Mouse (Mus musculus): ENCODE results near the gene Syngr3. TPM values are rescaled to one million over a fixed set of nuclear protein-coding genes. Genes with fewer than 3 reads are reported as not detected.
A peak's percentile ranks its signal among the peaks of the same experiment; 100 is the strongest.
"Not testable (repeated sequence)": the region's sequence is repeated elsewhere in the genome, so short reads cannot be mapped to it uniquely, and the experiment has no call there.

Syngr3 gene
- under 1 TPM; 0.13 to 0.15 TPM for total RNA-seq (2021)
- long read RNA-seq, experiment 1, partial matches to known transcripts: 0 of 1 reads
- long read RNA-seq, experiment 1, other reads (novel, unspliced or antisense): 0 of 1 reads
- long read RNA-seq, experiment 2: 0 reads

DNA sequence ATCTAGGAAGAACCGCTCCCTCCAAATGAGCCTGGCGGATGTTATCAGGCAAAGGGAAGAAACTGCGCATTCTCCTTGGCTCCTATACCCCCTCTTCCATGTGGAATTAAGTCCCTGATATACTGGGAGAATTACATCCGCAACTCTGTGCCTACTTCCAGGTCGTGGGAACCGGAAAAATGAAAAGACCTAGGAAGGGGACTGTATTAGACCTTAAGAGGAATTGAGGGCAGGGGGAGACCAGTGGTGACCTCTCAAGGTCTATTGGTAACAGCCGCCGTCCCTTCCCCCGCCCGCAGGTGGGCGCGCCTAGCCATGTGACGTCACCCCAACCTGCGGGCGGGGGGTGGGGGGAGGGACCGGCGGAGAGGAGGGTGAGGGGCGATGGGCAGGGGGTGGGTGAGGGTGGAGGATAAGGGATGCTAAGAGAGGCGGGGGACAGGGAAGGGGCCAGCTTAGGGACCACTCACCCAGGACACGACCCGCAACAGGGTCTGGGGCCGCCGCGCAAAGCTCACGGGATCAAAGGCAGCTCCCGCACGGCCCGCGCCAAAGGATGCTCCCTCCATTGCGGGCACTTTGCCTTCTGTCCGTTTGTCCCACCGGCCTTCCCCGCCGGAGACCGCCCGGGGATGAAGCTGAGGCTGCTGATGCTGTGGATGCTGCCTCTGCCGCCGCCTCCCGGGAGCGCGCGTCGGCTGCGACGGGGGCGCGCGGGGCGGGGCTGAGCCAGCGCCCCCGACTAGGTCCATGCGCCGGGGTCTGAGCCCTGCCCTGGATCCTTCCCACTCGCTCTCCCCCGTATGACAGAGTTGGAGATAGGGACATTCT, at the start of gene Syngr3:
Syngr3 (minus strand) TSS at position 705 of the 831 bp plus-strand sequence.
- DNase-seq (ENCODE audit: low spot score in 2 of 2): no peak

DNA sequence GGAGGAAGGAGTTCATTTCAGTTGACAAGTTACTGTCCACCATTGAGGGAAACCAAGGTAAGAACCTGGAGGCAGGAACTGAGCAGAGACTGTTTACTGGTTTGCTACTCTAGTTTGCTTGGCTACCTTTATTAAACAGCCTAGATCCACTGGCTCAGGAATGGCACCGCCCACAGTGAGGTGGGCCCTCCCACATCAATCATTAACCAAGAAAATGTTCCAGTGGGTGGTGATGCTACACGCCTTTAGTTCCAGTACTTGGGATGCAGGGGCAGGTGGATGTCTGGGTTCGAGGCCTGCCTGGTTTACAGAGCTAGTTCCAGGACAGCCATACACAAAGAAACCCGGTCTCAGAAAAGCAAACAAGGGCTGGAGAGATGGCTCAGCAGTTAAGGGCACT, 48.5 kb upstream of the Syngr3 start:
- DNase-seq (ENCODE audit: low spot score in 2 of 2): no peak

DNA sequence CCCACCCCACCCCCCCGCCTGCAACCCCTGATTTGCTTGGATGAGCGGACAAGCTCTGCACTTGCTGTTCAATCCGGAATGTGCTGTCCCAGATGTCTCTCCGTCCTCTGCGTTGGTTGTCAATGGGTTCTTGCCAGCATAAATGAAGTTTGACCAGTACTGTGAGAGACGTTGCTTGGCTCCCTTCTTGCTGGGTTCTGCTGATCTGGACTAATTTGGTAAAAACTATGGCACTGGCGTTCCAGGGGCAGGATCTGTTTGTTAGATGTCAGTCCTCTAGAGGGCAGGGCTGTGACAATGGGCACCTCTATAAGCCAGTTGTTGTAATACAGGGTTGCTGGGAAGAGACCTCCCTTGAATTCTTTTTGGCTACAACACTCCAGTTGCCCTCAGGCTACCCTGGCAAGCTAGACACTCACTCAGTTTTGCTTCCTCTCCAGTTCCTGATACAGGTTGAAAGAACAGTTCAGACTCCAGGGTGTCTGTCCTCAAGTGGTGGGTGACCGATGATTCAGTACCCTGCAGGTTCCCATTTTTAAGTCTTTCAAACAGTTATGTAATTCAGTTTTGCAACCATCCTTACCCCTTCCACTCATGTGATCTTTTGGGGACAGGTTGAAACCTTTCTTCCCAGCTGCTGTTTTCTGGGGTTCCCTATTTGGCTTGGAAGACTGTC, 47.5 kb upstream of the Syngr3 start:
- no peak for DNase-seq (ENCODE audit: low spot score in 2 of 2)

DNA sequence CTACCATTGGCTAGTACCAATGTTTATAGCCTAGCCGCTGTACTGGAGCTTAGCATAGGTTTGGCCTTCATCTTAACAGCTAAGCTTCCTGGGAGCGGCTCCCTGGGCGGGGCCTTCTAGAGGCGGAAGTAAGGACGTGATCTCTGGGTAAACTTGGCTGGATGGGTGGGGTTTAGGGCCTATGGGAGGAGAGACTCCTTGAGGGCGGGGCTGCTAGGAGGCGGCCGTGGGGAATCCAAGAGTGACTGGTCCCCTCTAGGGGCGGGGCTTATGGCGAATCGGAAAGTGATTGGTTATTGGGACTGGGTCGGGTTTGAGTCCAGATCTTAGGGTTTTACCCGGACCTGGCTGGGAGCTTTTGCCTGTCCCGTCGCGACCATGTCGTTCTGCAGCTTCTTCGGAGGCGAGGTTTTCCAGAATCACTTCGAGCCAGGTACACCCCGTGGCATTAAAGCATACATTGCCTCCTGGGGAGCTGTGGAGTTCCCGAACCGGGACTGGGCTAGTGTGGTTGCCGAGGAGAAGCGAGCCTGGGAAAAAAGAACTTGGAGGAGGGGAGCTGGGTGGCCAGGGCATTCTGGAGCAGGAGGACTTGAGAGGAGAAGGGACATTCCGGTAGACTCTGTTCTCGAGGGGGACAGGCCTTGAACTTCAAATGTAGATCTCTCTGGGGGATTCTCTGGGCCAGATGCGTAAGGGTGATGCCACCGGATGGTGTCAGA, 46.7 kb upstream of the Syngr3 start, which contains the start of gene Msrb1:
Msrb1 (plus strand) TSS at position 313 of the 722 bp plus-strand sequence.
- peak; percentile 84 to 95 for DNase-seq (ENCODE audit: low spot score in 2 of 2)

DNA sequence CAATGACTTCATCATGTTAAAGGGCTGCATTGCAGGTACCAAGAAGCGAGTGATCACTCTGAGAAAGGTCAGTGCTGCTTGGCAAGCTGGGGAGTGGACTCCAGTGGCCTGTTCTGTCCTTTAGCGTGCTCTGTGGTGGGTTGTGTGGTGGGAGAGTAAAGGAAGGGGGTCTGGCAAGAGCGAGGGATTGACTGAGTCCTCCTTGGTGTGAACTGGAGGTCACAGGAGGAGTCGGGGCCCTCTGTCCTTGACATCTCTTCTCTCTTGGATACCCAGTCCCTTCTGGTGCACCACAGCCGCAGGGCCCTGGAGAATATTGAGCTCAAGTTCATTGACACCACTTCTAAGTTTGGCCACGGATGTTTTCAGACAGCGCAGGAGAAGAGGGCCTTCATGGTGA, 45.7 kb upstream of the Syngr3 start:
- DNase-seq (ENCODE audit: low spot score in 2 of 2): no peak

DNA sequence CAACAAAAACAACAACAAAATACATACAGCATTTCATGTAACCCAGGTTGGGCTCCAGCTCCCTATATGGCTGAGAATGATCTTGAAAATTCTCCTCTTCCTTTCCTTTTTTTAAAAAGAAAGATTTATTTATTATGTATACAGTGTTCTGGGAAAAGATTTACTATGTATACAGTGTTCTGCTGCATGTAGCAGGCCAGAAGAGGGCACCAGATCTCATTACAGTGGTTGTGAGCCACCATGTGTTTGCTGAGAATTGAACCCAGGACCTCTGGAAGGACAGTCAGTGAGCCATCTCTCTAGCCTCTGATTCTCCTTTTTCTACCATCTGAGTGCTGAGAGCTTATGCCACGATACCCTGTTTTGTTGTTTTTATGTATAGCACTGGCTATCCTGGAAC, 44.8 kb upstream of the Syngr3 start:
- DNase-seq (ENCODE audit: low spot score in 2 of 2): no peak

DNA sequence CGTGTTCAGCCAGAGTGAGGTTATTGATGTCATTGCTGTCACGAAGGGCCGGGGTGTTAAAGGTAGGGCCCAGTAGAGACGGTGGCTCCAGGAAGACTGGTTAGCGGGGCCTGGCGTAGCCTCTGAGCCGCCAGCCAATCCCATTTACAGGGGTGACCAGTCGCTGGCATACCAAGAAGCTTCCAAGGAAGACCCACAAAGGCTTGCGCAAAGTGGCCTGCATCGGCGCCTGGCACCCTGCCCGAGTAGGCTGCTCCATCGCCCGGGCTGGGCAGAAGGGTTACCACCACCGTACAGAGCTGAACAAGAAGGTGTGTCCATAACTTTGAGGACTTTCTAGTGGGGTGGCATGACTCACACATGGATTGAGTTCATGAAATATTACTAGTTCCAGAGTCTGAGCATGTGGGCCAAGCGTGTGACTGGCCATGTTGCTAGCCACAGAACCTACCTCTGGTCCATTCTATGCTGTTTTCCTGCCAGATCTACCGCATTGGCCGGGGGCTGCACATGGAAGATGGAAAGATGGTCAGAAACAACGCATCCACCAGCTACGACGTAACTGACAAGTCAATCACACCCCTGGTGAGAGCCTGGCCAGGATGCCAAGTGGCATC, 43.8 kb upstream of the Syngr3 start:
- no peak for DNase-seq (ENCODE audit: low spot score in 2 of 2)

DNA sequence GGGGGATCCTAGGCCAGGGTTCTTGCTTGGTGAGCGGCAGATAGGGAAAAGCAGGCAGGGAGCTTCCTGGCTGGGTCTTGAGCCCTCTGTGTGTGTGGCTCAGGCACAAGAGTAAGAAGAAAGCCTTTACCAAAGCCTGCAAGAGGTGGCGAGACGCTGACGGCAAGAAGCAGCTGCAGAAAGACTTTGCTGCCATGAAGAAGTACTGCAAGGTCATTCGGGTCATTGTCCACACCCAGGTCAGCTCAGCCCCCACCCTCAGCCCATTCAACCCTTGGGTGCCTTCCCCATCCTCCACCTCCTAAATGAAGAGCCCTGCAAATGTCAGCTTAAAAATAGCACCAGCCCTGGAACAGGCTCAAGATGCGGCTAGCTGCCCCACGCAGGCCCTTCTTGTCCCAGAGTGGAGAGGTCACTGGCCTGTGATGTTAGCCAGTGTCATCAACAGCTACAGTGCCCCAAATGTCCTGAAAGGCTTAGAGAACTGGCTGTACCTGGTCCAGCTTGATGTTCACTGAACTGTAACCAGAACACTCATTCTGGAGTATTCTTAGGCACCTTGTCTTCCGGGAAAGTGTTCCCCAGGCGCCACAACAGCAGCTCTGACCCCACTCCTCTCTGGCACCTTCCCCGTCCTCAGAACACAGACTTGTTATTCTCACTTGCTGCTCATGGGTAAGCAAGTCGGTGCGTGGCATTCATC, 42.6 kb upstream of the Syngr3 start:
- DNase-seq (ENCODE audit: low spot score in 2 of 2): no peak

DNA sequence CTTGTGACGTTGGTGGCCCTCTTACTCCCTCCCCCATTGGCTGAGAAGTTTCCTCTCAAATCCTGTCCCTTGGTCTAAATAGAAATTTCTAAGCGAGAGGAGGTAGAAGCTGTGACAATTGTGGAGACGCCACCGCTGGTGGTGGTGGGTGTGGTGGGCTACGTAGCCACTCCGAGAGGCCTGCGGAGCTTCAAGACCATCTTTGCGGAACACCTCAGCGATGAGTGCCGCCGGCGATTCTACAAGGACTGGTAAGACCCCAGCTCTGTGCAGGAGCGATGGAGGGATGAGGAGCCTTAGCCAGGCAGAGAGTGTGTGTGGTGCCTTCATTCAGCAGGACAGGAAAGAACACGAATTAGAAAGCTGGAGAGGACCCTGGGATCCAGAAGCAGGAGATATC, 41.0 kb upstream of the Syngr3 start:
- no peak for DNase-seq (ENCODE audit: low spot score in 2 of 2)

DNA sequence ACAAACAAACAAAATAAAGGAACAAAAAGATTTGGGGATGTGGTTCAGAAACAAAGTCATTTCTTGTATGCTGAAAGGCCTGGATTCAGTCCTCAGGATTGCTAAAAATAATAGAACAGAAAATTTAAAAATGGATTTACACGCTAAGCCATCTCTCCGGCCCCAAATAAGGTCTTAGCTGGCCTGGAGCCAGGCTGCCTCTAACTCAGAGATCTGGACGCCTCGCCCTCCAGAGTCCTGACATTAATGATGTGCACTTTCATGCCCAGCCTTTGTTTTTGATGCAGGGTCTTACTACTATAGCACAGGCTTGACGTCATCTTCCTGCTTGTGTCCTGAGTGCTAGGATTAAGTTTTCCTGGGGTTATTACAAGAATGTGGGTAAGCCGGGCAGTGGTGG, 39.3 kb upstream of the Syngr3 start:
- no peak for DNase-seq (ENCODE audit: low spot score in 2 of 2)

DNA sequence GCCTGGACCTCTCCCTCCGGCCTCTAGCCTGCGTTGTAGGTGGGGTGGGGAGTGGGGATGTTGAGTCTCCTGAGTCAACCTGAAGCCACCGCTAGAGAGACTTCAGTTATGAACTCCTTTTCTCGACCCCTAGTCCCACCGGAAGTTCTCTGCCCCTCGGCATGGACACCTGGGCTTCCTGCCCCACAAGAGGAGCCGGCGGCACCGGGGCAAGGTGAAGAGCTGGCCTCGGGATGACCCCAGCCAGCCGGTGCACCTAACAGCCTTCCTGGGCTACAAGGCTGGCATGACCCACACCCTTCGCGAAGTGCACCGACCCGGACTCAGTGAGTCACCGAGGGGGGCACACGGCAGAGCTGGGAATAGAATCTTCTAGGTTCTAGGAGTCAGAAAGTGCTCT, 38.4 kb upstream of the Syngr3 start:
- no peak for DNase-seq (ENCODE audit: low spot score in 2 of 2)

DNA sequence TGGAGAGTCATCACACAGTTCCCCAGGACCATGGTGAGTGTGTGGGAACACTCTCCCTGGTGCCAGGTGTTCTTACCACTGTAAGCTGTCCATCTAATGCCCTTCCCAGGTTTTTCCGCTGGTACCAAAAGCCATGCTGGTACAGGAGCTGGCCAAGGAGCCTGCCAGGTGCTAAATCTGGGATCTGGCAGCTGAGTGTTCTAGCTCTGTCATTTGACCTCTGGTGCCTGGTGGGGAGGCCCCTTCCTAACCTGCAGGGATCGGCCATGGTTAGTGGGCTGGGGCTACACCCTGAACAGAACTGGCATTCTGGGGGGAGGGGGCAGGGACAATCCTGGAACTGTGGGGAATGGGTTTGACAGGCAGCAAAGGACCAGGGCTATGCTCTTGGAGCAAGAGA, 37.9 kb upstream of the Syngr3 start, which contains the start of gene Rpl3l:
Rpl3l (plus strand) TSS at position 203 of the 400 bp plus-strand sequence.
- no peak for DNase-seq (ENCODE audit: low spot score in 2 of 2)

DNA sequence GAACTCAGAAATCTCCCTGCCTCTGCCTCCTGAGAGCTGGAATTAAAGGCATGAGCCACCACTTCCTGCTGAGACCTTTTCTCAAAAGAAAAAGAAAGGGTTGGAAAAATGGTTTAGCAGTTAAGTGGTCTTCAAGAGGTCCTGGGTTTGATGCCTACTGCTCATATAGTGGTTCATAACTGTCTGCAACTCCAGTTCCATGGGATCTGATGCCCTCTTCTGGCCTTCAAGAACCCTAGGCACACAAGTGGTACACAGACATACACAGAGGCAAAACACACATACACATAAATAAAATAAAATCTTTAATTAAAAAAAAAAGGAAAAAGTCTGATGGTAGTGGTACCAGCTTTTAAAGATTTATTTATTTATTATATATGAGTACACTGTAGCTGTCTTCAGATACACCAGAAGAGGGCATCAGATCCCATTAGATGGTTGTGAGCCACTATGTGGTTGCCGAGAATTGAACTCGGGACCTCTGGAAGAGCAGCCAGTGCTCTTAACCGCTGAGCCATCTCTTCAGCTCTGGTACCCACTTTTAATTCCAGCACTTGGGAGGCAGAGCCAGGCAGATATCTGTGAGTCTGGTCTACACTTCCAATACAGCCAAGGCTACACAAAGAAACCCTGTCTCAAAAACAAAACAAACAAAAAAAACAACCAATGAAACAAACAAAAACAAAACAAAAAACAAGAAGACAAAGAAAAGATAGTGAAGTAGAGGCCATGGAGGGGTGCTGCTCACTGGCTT, 36.1 kb upstream of the Syngr3 start:
- no peak for DNase-seq (ENCODE audit: low spot score in 2 of 2)

DNA sequence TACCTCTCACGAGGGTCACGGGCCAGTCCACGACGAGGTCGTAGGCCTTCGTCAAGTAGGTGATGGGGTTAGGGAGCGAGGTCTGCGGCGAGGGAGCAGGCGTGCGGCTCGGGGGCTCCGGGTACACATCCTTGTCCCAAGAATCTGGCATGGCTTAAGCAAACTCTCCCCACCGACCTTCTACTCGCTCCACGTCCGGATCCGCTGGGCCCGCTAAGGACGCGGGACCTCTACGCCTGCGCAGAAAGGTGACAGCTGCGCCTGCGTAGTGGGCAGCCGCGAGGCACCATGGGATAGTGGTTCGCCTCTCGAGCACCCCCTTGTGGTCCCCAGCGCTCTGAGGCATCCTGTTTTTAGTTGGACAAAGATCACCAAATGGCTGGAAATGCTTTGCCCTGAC, 34.4 kb upstream of the Syngr3 start, which contains the start of gene Ndufb10:
Ndufb10 (minus strand) TSS at position 295 of the 400 bp plus-strand sequence.
- DNase-seq (ENCODE audit: low spot score in 2 of 2): peak; percentile 98

DNA sequence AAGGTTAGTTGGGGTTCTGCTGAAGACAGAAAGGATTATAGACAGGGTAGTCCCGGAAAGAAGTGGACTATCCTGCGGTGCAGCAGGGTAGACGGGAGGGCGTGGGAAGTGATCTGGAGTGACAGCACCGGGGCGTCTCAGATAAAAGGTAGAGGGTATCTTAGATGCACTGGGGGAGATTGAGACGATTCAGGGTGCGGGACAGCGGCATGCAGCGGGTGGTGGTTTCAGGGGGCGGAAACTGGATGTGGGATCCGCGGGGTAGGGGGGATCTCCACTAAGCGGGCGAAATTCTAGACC, 34.1 kb upstream of the Syngr3 start:
- no peak for DNase-seq (ENCODE audit: low spot score in 2 of 2)

DNA sequence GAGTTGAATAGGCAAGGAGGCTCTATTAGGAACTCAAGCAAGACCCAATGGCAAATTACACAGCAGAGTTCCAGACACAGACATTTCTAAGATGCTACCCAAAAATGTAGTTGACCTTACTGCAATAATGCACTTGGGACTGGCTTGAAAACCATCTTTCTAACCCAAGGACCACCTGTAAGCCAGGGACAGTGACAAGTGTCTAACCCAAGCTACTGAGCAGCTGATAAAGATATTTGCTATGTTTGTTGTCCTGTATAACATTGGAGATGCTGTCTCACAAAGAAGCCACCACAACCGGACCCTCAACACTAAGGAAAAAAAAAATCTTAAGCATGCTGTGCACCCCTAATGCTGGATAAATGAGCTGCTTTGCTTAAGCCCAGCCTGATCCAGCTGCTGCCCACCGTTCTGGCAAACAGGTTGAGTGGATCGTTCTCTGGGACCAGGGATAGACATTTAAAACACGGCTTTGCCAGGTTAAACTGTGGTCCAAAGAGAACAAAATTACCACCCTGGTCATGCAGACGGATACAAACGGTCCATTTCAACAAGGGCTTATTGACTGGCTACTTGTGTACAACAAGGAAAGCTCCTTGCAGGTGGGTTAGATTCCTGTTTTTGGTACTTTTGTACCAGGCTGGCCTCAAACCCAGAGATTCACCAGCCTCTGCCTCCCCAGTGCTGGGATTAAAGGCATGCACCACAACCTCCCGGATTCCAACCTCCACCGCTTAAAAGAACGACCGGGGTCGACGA, 33.5 kb upstream of the Syngr3 start:
- DNase-seq (ENCODE audit: low spot score in 2 of 2): no peak

DNA sequence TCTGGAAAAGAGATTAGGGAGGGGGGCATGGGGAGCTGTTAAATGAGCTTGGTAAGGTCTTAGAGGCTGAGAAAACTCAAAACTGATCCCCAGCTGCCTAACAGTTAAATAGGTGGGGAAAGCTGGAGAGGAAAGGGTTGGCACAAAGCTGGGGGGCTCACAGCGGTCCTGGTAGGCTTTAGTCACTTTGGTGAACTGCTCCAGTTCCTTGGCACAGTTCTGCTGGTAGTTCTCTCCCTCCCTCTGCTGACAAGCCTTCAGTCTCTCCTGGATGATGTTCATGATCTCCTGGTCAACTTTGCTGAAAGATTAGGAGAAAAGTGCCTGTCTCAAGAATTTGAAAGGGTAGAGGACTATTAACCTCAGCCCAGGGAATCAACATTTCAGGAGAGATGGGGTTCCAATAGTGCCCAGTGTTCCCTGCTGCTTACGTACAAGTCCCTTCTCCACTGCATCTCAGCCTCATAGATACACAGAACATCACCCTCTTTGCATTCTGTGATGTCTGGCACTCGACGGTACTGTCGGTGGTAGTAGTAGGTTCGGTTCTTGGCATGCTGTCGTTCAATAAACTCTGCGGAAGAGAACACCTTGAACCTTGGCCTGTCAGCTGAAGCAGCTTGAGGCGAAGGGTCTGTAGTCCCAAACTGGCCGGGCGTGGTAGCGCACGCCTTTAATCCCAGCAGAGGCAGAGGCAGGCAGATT, 32.6 kb upstream of the Syngr3 start:
- DNase-seq (ENCODE audit: low spot score in 2 of 2): no peak

DNA sequence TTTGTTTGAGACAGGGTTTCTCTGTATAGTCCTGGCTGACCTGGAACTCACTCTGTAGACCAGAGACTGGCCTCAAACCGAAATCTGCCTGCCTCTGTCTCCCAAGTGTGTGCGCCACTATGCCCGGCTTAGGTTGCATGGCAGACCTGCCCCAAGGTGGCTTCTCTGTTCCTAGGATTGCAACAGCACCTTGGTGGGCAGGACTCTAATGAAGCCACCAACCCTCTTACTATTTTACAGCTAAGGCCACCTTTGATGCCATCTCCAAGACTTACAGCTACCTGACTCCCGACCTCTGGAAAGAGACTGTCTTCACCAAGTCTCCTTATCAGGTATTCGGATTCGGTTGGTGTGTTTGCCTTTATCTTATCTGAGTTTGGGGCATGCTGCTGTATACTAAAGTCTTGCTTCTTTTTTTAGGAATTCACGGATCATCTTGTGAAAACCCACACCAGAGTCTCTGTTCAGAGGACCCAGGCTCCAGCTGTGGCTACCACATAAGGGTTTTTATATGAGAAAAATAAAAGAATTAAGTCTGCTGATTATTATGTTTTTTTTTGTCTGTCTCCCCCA, 31.7 kb upstream of the Syngr3 start:
- not testable (repeated sequence) for DNase-seq (ENCODE audit: low spot score in 2 of 2)
